Mouse (Mus musculus) embryonic facial prominence, embryonic 14.5 days (tissue): Measurements from ENCODE around the gene March10. TPM values are rescaled to one million over a fixed set of nuclear protein-coding genes. Genes with fewer than 3 reads are reported as not detected.

ENCODE experiments used
- ATAC-seq: fragments of 200-750 bp; cut with Nextera tagmentation; 2 replicates; pipeline ENCODE4 v1.8.0; 2017; ENCODE audit warnings: low read depth, moderate number of reproducible peaks, moderate TSS enrichment
- DNase-seq: peaks from one replicate; pipeline ENCODE4 v3.0.0-alpha.2; 2015; ENCODE audit warnings: low spot score
- H3K27ac ChIP-seq: fragments of 300-500 bp; sonication (generic); replicated peaks from 2 replicates; pipeline ENCODE4 v1.5.1; 2014; ENCODE audit warnings: low read depth, mild to moderate bottlenecking, low read length, moderate library complexity
- H3K27me3 ChIP-seq: fragments of 300-500 bp; sonication (generic); replicated peaks from 2 replicates; pipeline ENCODE4 v1.6.1; 2014; ENCODE audit warnings: low read length; ENCODE audit not compliant: control insufficient read depth, insufficient read depth
- H3K36me3 ChIP-seq: fragments of 300-500 bp; sonication (generic); 2 replicates; pipeline ENCODE4 v1.6.1; 2014; ENCODE audit warnings: low read length, mixed read lengths; ENCODE audit not compliant: control insufficient read depth, insufficient read depth
- H3K4me1 ChIP-seq: fragments of 300-500 bp; sonication (generic); 2 replicates; pipeline ENCODE4 v1.6.1; 2014; ENCODE audit warnings: antibody characterized with exemption, low read length; ENCODE audit not compliant: control insufficient read depth, insufficient read depth
- H3K4me2 ChIP-seq: fragments of 300-500 bp; sonication (generic); 2 replicates; pipeline ENCODE4 v1.6.1; 2014; ENCODE audit warnings: low read depth, mild to moderate bottlenecking, low read length, moderate library complexity, mixed read lengths
- H3K4me3 ChIP-seq: fragments of 300-500 bp; sonication (generic); 2 replicates; pipeline ENCODE4 v1.5.1; 2014; ENCODE audit warnings: low read depth, mild to moderate bottlenecking, low read length
- H3K9ac ChIP-seq: fragments of 300-500 bp; sonication (generic); 2 replicates; pipeline ENCODE4 v1.6.1; 2014; ENCODE audit warnings: low read depth, mild to moderate bottlenecking, low read length, moderate library complexity, mixed read lengths
- H3K9me3 ChIP-seq: fragments of 300-500 bp; sonication (generic); 2 replicates; pipeline ENCODE4 v1.6.1; 2016; ENCODE audit warnings: low read length; ENCODE audit not compliant: control insufficient read depth
- WGBS: fragments of 180-500 bp; shearing (Covaris S2); extraction: QIAGEN DNeasy Blood & Tissue Kit; methylation state at CpG from one replicate; pipeline ENCODE4 v1.1.7; 2014; 5-methylcytosine and 5-hydroxymethylcytosine counted together
- polyA plus RNA-seq: library from polyadenylated mRNA; unstranded; fragments of >200 nt; fragmentation: Nextera tagmentation; extraction: Ambion mirVana; gene quantifications from 2 replicates; pipeline ENCODE4 v1.2.1, GENCODE M21; 2014

The March10 gene
- polyA plus RNA-seq, 1 experiment from 2014 or later, result 0.36 TPM

GRCm38 (mm10) chr11:105373881-105374280 lies 82.7 kb downstream of the March10 start:
- Histone ChIP-seq H3K9ac (no peak overlapping the region), H3K27me3 (no peaks in the 10 kb centered on the region), H3K9me3 (no peaks in the 10 kb centered on the region), H3K4me2 (no peak overlapping the region), H3K4me3 (no peak overlapping the region), H3K36me3 (no peaks in the 10 kb centered on the region), H3K4me1 (no peaks in the 10 kb centered on the region), H3K27ac (no peak overlapping the region)
- no peak for ATAC-seq
- DNase-seq, result no peak
- 76% methylated on average over 8 of the region's 8 CpGs for WGBS

DNA sequence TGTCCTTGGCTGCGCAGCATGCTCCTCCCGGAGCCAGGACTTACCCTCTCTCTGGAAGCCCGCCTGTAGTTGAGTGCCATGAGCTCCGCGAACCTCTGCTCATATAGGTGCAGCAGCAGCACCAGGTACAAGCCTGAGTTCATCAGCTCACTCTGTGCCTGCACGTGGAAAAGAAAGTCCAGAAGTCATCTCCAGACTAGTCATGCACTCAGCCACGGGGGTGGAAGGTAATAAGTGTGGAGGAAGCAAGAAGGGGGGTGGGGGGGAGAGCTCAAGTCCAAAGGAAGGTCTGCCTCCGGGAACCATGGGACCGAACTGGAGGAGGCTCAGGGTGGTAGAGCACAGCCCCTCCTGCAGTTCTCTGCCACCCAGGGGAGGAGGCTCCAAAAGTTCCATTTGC lies 84.7 kb downstream of the March10 start:
- Histone ChIP-seq H3K9ac (no peak overlapping the region), H3K36me3 (no peaks in the 10 kb centered on the region), H3K4me3 (no peak overlapping the region), H3K27ac (no peak overlapping the region), H3K27me3 (no peaks in the 10 kb centered on the region), H3K9me3 (no peaks in the 10 kb centered on the region), H3K4me1 (no peaks in the 10 kb centered on the region), H3K4me2 (no peak overlapping the region)
- ATAC-seq (no peak), DNase-seq (no peak)
- 80% methylated on average over 9 of the region's 9 CpGs for WGBS

- H3K9ac ChIP-seq, result no peak overlapping the region
- 89% methylated on average over 13 of the region's 13 CpGs for WGBS
Measured at GRCm38 (mm10) chr11:105369526-105370386, 86.8 kb downstream of the March10 start.

DNA sequence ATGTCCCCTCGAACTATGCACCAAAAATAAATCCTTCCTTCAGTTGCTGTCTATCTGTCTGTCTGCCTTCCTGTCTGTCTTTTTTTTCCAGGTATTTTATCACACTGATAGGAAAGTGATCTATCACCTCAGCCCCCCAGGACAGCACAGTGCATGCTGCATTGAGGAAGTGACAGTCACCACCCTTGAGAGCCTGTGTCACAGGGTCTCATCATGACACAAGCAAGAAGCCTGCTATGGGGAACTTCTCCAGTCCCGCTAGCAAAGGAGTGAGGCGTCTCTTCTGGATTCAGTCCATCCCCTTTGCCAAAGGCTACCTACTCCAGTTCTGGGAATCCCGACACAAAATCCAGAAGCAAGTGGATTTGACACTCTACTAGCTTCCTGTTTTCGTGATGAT lies 87.7 kb downstream of the March10 start:
- no peak overlapping the region for H3K4me2 ChIP-seq
- no peak for ATAC-seq
- no peaks in the 10 kb centered on the region for H3K27me3 ChIP-seq
- no peaks in the 10 kb centered on the region; the same call in 1 of the 2 replicates for H3K4me1 ChIP-seq
- no peak overlapping the region for H3K4me3 ChIP-seq
- H3K36me3 ChIP-seq, result no peaks in the 10 kb centered on the region
- WGBS, result 85% methylated on average over 5 of the region's 5 CpGs
- H3K9me3 ChIP-seq, result no peaks in the 10 kb centered on the region
- H3K27ac ChIP-seq, result no peak overlapping the region
- no peak for DNase-seq
- H3K9ac ChIP-seq, result no peak overlapping the region

More at GRCm38 (mm10) chr11:105369526-105370386, 86.8 kb downstream of the March10 start:
- ATAC-seq, result no peak
- no peaks in the 10 kb centered on the region for H3K36me3 ChIP-seq
- H3K27me3 ChIP-seq, result no peaks in the 10 kb centered on the region
- H3K9me3 ChIP-seq, result no peaks in the 10 kb centered on the region
- no peak overlapping the region for H3K4me2 ChIP-seq
- H3K4me1 ChIP-seq, result no peaks in the 10 kb centered on the region
- no peak for DNase-seq
- no peak overlapping the region for H3K27ac ChIP-seq
- H3K4me3 ChIP-seq, result no peak overlapping the region

- Histone ChIP-seq H3K27me3 (no peaks in the 10 kb centered on the region), H3K9me3 (no peaks in the 10 kb centered on the region), H3K4me2 (no peak overlapping the region), H3K27ac (no peak overlapping the region), H3K9ac (no peak overlapping the region), H3K36me3 (no peaks in the 10 kb centered on the region), H3K4me1 (peaks cover 7% of the 10 kb centered on the region; the same call in 1 of the 2 replicates), H3K4me3 (no peak overlapping the region)
- ATAC-seq (no peak), DNase-seq (no peak)
- WGBS, result 85% methylated on average over 3 of the region's 3 CpGs
Measured at GRCm38 (mm10) chr11:105367163-105367562, 89.4 kb downstream of the March10 start.

DNA sequence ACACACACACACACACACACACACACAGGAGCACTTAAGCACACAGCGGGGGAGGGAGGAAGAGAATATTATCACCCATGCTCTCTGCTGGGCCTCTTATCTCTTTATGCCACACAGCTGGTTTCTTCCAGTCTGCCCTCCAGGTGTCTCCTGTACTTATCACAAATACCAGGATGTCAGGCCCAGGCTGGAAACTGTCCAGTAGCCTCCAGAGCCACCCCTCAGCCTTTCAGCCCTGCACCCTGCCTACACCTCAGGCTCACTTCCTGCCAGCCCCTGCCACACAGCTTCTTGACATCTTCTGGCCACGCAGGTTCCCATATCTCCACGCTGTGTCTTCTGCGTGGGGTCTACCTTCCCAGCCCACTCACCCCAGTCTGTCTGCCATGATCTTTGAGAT lies 90.5 kb downstream of the March10 start:
- H3K4me1 ChIP-seq, result peaks cover 7% of the 10 kb centered on the region; the same call in 1 of the 2 replicates
- H3K27ac ChIP-seq, result no peak overlapping the region
- 86% methylated on average over 3 of the region's 4 CpGs for WGBS
- ATAC-seq (no peak), DNase-seq (no peak)
- H3K4me3 ChIP-seq, result no peak overlapping the region
- no peaks in the 10 kb centered on the region for H3K27me3 ChIP-seq
- no peak overlapping the region for H3K4me2 ChIP-seq
- no peak overlapping the region for H3K9ac ChIP-seq
- H3K36me3 ChIP-seq, result no peaks in the 10 kb centered on the region
- no peaks in the 10 kb centered on the region for H3K9me3 ChIP-seq

GRCm38 (mm10) chr11:105365611-105366010 lies 90.9 kb downstream of the March10 start:
- H3K4me1 ChIP-seq, result peaks cover 7% of the 10 kb centered on the region; the same call in 1 of the 2 replicates
- H3K27ac ChIP-seq, result no peak overlapping the region
- WGBS, result 72% methylated on average over 3 of the region's 3 CpGs
- H3K36me3 ChIP-seq, result no peaks in the 10 kb centered on the region
- H3K4me2 ChIP-seq, result no peak overlapping the region
- H3K27me3 ChIP-seq, result no peaks in the 10 kb centered on the region
- H3K9ac ChIP-seq, result no peak overlapping the region
- no peaks in the 10 kb centered on the region for H3K9me3 ChIP-seq
- ATAC-seq, result no peak
- no peak overlapping the region for H3K4me3 ChIP-seq
- DNase-seq, result no peak

- Histone ChIP-seq H3K4me1 (peaks cover 7% of the 10 kb centered on the region; the same call in 1 of the 2 replicates), H3K36me3 (no peaks in the 10 kb centered on the region), H3K4me3 (no peak overlapping the region), H3K9ac (no peak overlapping the region), H3K27me3 (no peaks in the 10 kb centered on the region), H3K4me2 (peak overlapping the region; percentile 80; the same call in 1 of the 2 replicates), H3K9me3 (no peaks in the 10 kb centered on the region), H3K27ac (no peak overlapping the region)
- WGBS, result 28% methylated on average over 12 of the region's 12 CpGs
- DNase-seq (peak; percentile 39), ATAC-seq (no peak)
Measured at GRCm38 (mm10) chr11:105364386-105365065, 92.0 kb downstream of the March10 start.
